Mouse (Mus musculus): ENCODE data around the gene Tbx6. TPM values are rescaled to one million over a fixed set of nuclear protein-coding genes. Genes with fewer than 3 reads are reported as not detected.

Tbx6 gene
- polyA plus RNA-seq, 1 experiment from 2014 or later = 0.64 TPM

DNA sequence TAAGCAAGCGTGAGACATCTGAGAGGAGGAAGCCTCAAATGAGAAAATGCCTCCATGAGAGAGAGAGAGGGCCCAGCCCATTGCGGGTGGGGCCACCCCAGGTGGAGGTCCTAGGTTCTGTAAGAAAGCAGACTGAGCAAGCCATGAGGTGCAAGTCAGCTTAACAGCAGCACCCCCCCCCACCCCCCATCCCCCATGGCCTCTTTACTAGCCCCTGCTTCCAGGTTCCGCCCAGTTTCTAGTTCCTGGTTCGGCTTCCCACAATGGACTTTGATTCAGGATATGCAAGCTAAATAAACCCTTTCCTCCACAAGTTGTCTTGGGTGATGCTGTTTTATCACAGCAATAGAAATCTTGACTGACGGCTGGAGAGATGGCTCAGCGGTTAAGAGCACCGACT lies 32.5 kb upstream of the Tbx6 start:
- H3K36me3 ChIP-seq (ENCODE audit: control insufficient read depth, insufficient read depth, low read length) = no peaks in the 10 kb centered on the region
- H3K27me3 ChIP-seq (ENCODE audit: control insufficient read depth, insufficient read depth, low read depth, low read length) = no peaks in the 10 kb centered on the region
- H3K9ac ChIP-seq (ENCODE audit: low read depth, low read length) = no peak overlapping the region
- H3K9me3 ChIP-seq (replicated peaks; ENCODE audit: control insufficient read depth, low read length, poor library complexity, severe bottlenecking) = no peaks in the 10 kb centered on the region
- no peak overlapping the region for H3K27ac ChIP-seq (ENCODE audit: low read length)
- no peak overlapping the region for H3K4me3 ChIP-seq (ENCODE audit: low read depth, low read length)
- ATAC-seq = no peak
- no peaks in the 10 kb centered on the region for H3K4me1 ChIP-seq (ENCODE audit: control insufficient read depth, insufficient read depth, low read length)
- WGBS = 75% methylated on average over 7 of the region's 7 CpGs
- no peak overlapping the region for H3K4me2 ChIP-seq (ENCODE audit: low read length)

GRCm38 (mm10) chr7:126749582-126750343 lies 31.5 kb upstream of the Tbx6 start:
- no peaks in the 10 kb centered on the region for H3K27me3 ChIP-seq (ENCODE audit: control insufficient read depth, insufficient read depth, low read depth, low read length)
- H3K9ac ChIP-seq (ENCODE audit: low read depth, low read length) = no peak overlapping the region
- no peaks in the 10 kb centered on the region for H3K36me3 ChIP-seq (ENCODE audit: control insufficient read depth, insufficient read depth, low read length)
- H3K4me1 ChIP-seq (ENCODE audit: control insufficient read depth, insufficient read depth, low read length) = no peaks in the 10 kb centered on the region
- 96% methylated on average over 17 of the region's 17 CpGs for WGBS
- H3K4me2 ChIP-seq (ENCODE audit: low read length) = no peak overlapping the region
- H3K27ac ChIP-seq (ENCODE audit: low read length) = no peak overlapping the region
- no peak overlapping the region for H3K4me3 ChIP-seq (ENCODE audit: low read depth, low read length)
- ATAC-seq = no peak
- H3K9me3 ChIP-seq (replicated peaks; ENCODE audit: control insufficient read depth, low read length, poor library complexity, severe bottlenecking) = no peaks in the 10 kb centered on the region

- Histone ChIP-seq H3K36me3 (ENCODE audit: control insufficient read depth, insufficient read depth, low read length) (no peaks in the 10 kb centered on the region), H3K9me3 (replicated peaks; ENCODE audit: control insufficient read depth, low read length, poor library complexity, severe bottlenecking) (no peaks in the 10 kb centered on the region), H3K4me3 (ENCODE audit: low read depth, low read length) (no peak overlapping the region), H3K9ac (ENCODE audit: low read depth, low read length) (no peak overlapping the region), H3K27me3 (ENCODE audit: control insufficient read depth, insufficient read depth, low read depth, low read length) (no peaks in the 10 kb centered on the region), H3K27ac (ENCODE audit: low read length) (no peak overlapping the region), H3K4me2 (ENCODE audit: low read length) (no peak overlapping the region), H3K4me1 (ENCODE audit: control insufficient read depth, insufficient read depth, low read length) (no peaks in the 10 kb centered on the region)
- peak; percentile 37; the same call in 1 of the 2 replicates for ATAC-seq
- 2% methylated on average over 9 of the region's 9 CpGs for WGBS
Observed at GRCm38 (mm10) chr7:126754866-126755265, 26.4 kb upstream of the Tbx6 start.

DNA sequence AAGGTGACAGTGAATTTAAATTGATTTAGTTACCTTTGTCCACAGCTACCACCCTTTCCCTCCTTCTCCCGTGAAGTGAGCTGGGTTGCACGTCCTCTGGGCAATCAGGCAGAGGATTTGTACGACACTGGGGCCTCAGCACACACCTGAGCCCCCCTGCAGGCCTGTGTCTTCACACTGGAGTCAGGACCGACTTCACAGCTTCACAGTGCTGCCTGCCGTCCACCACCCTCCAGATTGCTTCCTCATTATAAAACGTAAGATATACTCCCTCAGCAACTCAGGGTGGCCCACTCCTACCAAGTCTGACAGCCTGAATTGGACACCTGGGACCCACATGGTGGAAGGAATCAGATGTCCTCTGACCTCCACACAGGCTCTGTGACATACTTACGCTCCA lies 22.7 kb upstream of the Tbx6 start:
- WGBS = 64% methylated on average over 7 of the region's 7 CpGs
- no peak overlapping the region for H3K4me2 ChIP-seq (ENCODE audit: low read length)

DNA sequence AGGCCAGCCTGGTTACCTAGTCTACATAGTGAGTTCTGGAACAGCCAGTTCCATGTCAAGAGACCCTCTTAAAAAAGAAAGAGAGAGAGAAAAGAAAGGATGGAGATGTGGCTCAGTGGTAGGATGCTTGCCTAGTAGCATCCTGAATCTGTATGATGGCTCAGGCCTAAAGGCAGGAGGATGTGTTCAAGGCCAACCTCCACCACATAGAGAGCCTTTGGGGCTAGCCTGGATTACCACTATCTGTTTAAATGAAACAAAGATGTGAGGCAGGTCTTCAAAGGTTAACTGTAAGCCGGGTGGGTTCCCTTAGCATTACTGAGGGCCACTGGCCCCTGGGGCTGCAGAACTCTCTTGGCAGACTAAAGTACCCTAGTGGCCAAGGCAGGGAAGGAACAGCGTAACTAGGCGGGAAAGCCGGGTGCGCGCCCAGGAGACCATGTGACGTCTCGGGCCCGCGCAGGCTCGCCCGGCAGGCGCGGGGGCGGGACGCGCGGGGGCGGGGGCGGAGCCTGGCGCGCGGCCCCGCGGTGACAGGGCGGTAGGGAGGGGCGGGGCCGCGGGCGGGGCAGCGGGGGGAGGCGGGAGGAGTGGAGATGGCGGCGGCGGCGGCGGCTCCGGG lies 22.1 kb upstream of the Tbx6 start, which contains the start of gene Mapk3:
Gene Mapk3, plus strand, starts transcription at position 552 of the 622 bp plus-strand sequence.
- peak within 1 kb of the TSS; percentile 92 for H3K9ac ChIP-seq (ENCODE audit: low read depth, low read length)
- peak within 1 kb of the TSS; percentile 91 for H3K27ac ChIP-seq (ENCODE audit: low read length)
- peaks cover 21% of the 10 kb centered on the region for H3K4me1 ChIP-seq (ENCODE audit: control insufficient read depth, insufficient read depth, low read length)
- no peaks in the 10 kb centered on the region for H3K27me3 ChIP-seq (ENCODE audit: control insufficient read depth, insufficient read depth, low read depth, low read length)
- WGBS = under 1% methylated on average over 27 of the region's 38 CpGs
- no peaks in the 10 kb centered on the region for H3K9me3 ChIP-seq (replicated peaks; ENCODE audit: control insufficient read depth, low read length, poor library complexity, severe bottlenecking)
- ATAC-seq = peak; percentile 73
- peak within 1 kb of the TSS; percentile 76 for H3K4me2 ChIP-seq (ENCODE audit: low read length)
- H3K36me3 ChIP-seq (ENCODE audit: control insufficient read depth, insufficient read depth, low read length) = peaks cover 9% of the 10 kb centered on the region
- H3K4me3 ChIP-seq (ENCODE audit: low read depth, low read length) = peak within 1 kb of the TSS; percentile 77

More for the DNA sequence above, 22.7 kb upstream of the Tbx6 start:
- no peak overlapping the region for H3K27ac ChIP-seq (ENCODE audit: low read length)
- H3K27me3 ChIP-seq (ENCODE audit: control insufficient read depth, insufficient read depth, low read depth, low read length) = no peaks in the 10 kb centered on the region
- no peak overlapping the region for H3K9ac ChIP-seq (ENCODE audit: low read depth, low read length)
- H3K4me3 ChIP-seq (ENCODE audit: low read depth, low read length) = no peak overlapping the region
- peaks cover 4% of the 10 kb centered on the region for H3K36me3 ChIP-seq (ENCODE audit: control insufficient read depth, insufficient read depth, low read length)
- 0 out of 2 replicates have a peak, but pooled peaks have one; percentile 15 for ATAC-seq
- peaks cover 21% of the 10 kb centered on the region for H3K4me1 ChIP-seq (ENCODE audit: control insufficient read depth, insufficient read depth, low read length)
- H3K9me3 ChIP-seq (replicated peaks; ENCODE audit: control insufficient read depth, low read length, poor library complexity, severe bottlenecking) = no peaks in the 10 kb centered on the region

DNA sequence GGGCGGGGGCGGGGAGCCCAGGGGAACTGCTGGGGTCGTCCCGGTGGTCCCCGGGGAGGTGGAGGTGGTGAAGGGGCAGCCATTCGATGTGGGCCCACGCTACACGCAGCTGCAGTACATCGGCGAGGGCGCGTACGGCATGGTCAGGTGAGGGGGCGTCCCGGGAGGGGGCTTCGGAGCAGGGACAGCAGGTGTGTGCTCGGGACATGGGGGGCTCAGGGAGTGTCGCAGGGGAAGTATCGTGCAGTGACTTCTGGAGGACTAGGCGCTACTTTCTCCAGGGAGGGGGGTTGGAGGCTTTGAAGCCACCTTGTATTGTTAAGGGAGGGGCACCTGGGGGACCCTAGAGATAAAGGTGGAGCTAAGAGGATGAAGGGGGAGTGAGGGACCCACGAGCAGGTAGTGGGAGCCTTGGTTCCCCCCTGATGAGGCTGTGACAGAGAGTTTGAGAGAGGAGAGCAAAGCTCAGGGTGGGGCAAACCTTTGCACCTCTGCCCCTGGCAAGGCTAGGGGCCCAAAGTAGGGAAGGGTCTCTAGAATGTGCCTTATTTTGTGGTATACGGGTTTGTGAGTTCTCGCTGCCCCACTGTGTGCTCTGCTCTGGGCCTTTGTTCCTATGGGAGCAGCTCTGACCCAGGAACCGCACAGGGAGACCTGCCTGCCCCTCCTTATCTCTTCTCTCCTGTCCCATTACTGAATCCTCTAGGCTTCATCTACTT lies 21.5 kb upstream of the Tbx6 start:
- peak overlapping the region; percentile 76 for H3K4me2 ChIP-seq (ENCODE audit: low read length)
- peak overlapping the region; percentile 77 for H3K4me3 ChIP-seq (ENCODE audit: low read depth, low read length)
- H3K36me3 ChIP-seq (ENCODE audit: control insufficient read depth, insufficient read depth, low read length) = peaks cover 15% of the 10 kb centered on the region
- H3K27me3 ChIP-seq (ENCODE audit: control insufficient read depth, insufficient read depth, low read depth, low read length) = no peaks in the 10 kb centered on the region
- ATAC-seq = peak; percentile 64
- peak overlapping the region; percentile 92 for H3K9ac ChIP-seq (ENCODE audit: low read depth, low read length)
- no peaks in the 10 kb centered on the region for H3K9me3 ChIP-seq (replicated peaks; ENCODE audit: control insufficient read depth, low read length, poor library complexity, severe bottlenecking)
- H3K27ac ChIP-seq (ENCODE audit: low read length) = peak overlapping the region; percentile 91
- peaks cover 21% of the 10 kb centered on the region for H3K4me1 ChIP-seq (ENCODE audit: control insufficient read depth, insufficient read depth, low read length)
- 1% methylated on average over 22 of the region's 24 CpGs for WGBS

DNA sequence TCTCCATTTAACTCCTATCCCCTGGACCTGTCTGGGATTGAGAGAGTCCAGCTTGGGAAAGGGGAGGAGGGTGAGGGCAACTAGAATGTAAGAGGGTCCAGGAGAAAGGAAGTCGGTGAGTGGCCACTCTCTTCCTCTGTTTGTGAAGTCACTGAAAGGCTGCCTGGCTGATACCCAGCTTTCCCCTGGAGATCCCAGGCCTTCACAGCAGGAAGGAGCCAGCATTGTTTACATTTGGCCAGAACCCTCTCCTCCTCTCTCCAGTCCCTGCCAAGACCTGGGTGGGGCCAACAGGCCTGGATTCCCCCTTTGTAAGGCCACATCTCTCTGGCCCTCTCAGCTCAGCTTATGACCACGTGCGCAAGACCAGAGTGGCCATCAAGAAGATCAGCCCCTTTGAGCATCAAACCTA lies 20.9 kb upstream of the Tbx6 start:
- Histone ChIP-seq H3K4me1 (ENCODE audit: control insufficient read depth, insufficient read depth, low read length) (peaks cover 21% of the 10 kb centered on the region), H3K9ac (ENCODE audit: low read depth, low read length) (peak overlapping the region; percentile 92), H3K27me3 (ENCODE audit: control insufficient read depth, insufficient read depth, low read depth, low read length) (no peaks in the 10 kb centered on the region), H3K4me3 (ENCODE audit: low read depth, low read length) (peak overlapping the region; percentile 77), H3K4me2 (ENCODE audit: low read length) (peak overlapping the region; percentile 76), H3K27ac (ENCODE audit: low read length) (peak overlapping the region; percentile 91), H3K36me3 (ENCODE audit: control insufficient read depth, insufficient read depth, low read length) (peaks cover 15% of the 10 kb centered on the region), H3K9me3 (replicated peaks; ENCODE audit: control insufficient read depth, low read length, poor library complexity, severe bottlenecking) (no peaks in the 10 kb centered on the region)
- 22% methylated on average over 3 of the region's 3 CpGs for WGBS
- ATAC-seq = 0 out of 2 replicates have a peak, but pooled peaks have one; percentile 1

DNA sequence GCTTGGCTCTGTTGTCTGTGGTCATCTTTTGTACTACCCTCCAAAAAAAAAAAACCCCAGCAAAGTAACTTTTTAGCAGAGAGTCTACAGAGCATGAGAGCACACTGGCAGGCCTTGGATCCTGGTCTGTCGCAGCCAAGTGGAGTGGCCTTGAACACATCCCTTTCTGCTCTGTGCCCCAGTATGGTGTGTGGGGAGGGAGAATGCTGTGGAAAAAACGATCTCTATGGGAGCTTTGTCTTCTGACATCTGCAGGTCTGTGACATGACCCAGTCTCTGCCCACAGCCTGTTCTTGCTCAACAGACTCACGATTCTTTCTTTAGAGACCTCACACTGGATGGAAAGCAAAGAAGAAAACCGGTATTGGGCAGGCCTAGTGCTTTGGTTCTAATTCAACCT lies 20.3 kb upstream of the Tbx6 start:
- 65% methylated on average over 4 of the region's 4 CpGs for WGBS
- Histone ChIP-seq H3K36me3 (ENCODE audit: control insufficient read depth, insufficient read depth, low read length) (peaks cover 15% of the 10 kb centered on the region), H3K9ac (ENCODE audit: low read depth, low read length) (peak overlapping the region; percentile 92; the same call in 1 of the 2 replicates)

More for the DNA sequence above, 20.3 kb upstream of the Tbx6 start:
- H3K27ac ChIP-seq (ENCODE audit: low read length) = peak overlapping the region; percentile 91; the same call in 1 of the 2 replicates
- ATAC-seq = no peak
- peak overlapping the region; percentile 76 for H3K4me2 ChIP-seq (ENCODE audit: low read length)
- peak overlapping the region; percentile 77 for H3K4me3 ChIP-seq (ENCODE audit: low read depth, low read length)
- no peaks in the 10 kb centered on the region for H3K9me3 ChIP-seq (replicated peaks; ENCODE audit: control insufficient read depth, low read length, poor library complexity, severe bottlenecking)
- no peaks in the 10 kb centered on the region for H3K27me3 ChIP-seq (ENCODE audit: control insufficient read depth, insufficient read depth, low read depth, low read length)
- H3K4me1 ChIP-seq (ENCODE audit: control insufficient read depth, insufficient read depth, low read length) = peaks cover 21% of the 10 kb centered on the region
